Mouse (Mus musculus): ENCODE measurements around the gene Lonp2. TPM values are rescaled to one million over a fixed set of nuclear protein-coding genes. Genes with fewer than 3 reads are reported as not detected.

Lonp2 gene
- total RNA-seq, 2 experiments from 2014 or later = 40.6 to 42.0 TPM

Small RNAs within 50 kb of the gene (microRNA-seq; reads per million reads assigned to microRNA genes)
- gene Gm44348 = 0 reads per million in 2 experiments

Other genes with a start within 250 kb of the Lonp2 start
- under 1 TPM; 0.11 to 0.14 TPM for gene Abcc12, start 43.4 kb upstream of the Lonp2 start, total RNA-seq (2021)
- 1 to 10 TPM; 3.3 to 6.4 TPM for gene Gm10638, start 121.7 kb downstream of the Lonp2 start, total RNA-seq (2021)
- 10 to 100 TPM; 10.5 to 12.6 TPM for gene Siah1a, start 121.9 kb downstream of the Lonp2 start, total RNA-seq (2021)